Mouse (Mus musculus) ovary, postnatal 10 days (tissue): ENCODE measurements around the gene Tsacc.
"Not testable (repeated sequence)": the region's sequence is repeated elsewhere in the genome, so short reads cannot be mapped to it uniquely, and the experiment has no call there.

ENCODE experiments used
- DNase-seq: peaks from one replicate; pipeline ENCODE4 v3.0.0; 2022; ENCODE audit warnings: low spot score

The Tsacc gene

GRCm38 (mm10) chr3:88284815-88285564 lies 11.8 kb downstream of the Tsacc start:
- not testable (repeated sequence) for DNase-seq

GRCm38 (mm10) chr3:88281141-88281916 lies 15.5 kb downstream of the Tsacc start:
- DNase-seq: not testable (repeated sequence)

- no peak for DNase-seq
Measured at GRCm38 (mm10) chr3:88280035-88280434, 16.8 kb downstream of the Tsacc start.

GRCm38 (mm10) chr3:88276529-88277143 lies 20.2 kb downstream of the Tsacc start:
- no peak for DNase-seq

- DNase-seq: no peak
Measured at GRCm38 (mm10) chr3:88276121-88276520, 20.7 kb downstream of the Tsacc start.

- no peak for DNase-seq
Measured at GRCm38 (mm10) chr3:88274002-88274401, 22.8 kb downstream of the Tsacc start.

- DNase-seq: no peak
Measured at GRCm38 (mm10) chr3:88271859-88272258, 24.9 kb downstream of the Tsacc start.

- not testable (repeated sequence) for DNase-seq
Measured at GRCm38 (mm10) chr3:88271298-88271697, 25.5 kb downstream of the Tsacc start.

GRCm38 (mm10) chr3:88268991-88269390 lies 27.8 kb downstream of the Tsacc start:
- no peak for DNase-seq

- not testable (repeated sequence) for DNase-seq
Measured at GRCm38 (mm10) chr3:88268014-88268413, 28.8 kb downstream of the Tsacc start.

GRCm38 (mm10) chr3:88262346-88262745 lies 34.5 kb downstream of the Tsacc start:
- DNase-seq: no peak

- DNase-seq: no peak
Measured at GRCm38 (mm10) chr3:88256382-88256781, 40.4 kb downstream of the Tsacc start.

- no peak for DNase-seq
Measured at GRCm38 (mm10) chr3:88255950-88256349, 40.8 kb downstream of the Tsacc start.

- no peak for DNase-seq
Measured at GRCm38 (mm10) chr3:88254268-88254926, 42.4 kb downstream of the Tsacc start, which contains the start of gene Rhbg. TSS of gene Rhbg (minus strand) at chr3:88254709.

GRCm38 (mm10) chr3:88252739-88253138 lies 44.1 kb downstream of the Tsacc start:
- DNase-seq: no peak

- DNase-seq: no peak
Measured at GRCm38 (mm10) chr3:88248406-88248805, 48.4 kb downstream of the Tsacc start.

GRCm38 (mm10) chr3:88247666-88248065 lies 49.1 kb downstream of the Tsacc start:
- DNase-seq: no peak

GRCm38 (mm10) chr3:88245811-88246210 lies 51.0 kb downstream of the Tsacc start:
- peak; percentile 34 for DNase-seq

GRCm38 (mm10) chr3:88244071-88244470 lies 52.7 kb downstream of the Tsacc start:
- DNase-seq: no peak

GRCm38 (mm10) chr3:88242531-88242930 lies 54.3 kb downstream of the Tsacc start:
- no peak for DNase-seq

GRCm38 (mm10) chr3:88241045-88241786 lies 55.6 kb downstream of the Tsacc start:
- DNase-seq: no peak
